Mouse (Mus musculus) midbrain, embryonic 16.5 days (tissue): Measurements from ENCODE around the gene Galntl6. TPM values are rescaled to one million over a fixed set of nuclear protein-coding genes. Genes with fewer than 3 reads are reported as not detected.

Experiments
- ATAC-seq: fragments of 200-750 bp; cut with Nextera tagmentation; 2 replicates; pipeline ENCODE4 v1.8.0; 2017; ENCODE audit warnings: moderate TSS enrichment
- H3K27ac ChIP-seq: fragments of 300-500 bp; sonication (generic); 2 replicates; pipeline ENCODE4 v1.5.1; 2014; ENCODE audit warnings: mild to moderate bottlenecking, low read length, mixed read lengths
- H3K27me3 ChIP-seq: fragments of 300-500 bp; sonication (generic); 2 replicates; pipeline ENCODE4 v1.6.1; 2014; ENCODE audit warnings: low read depth, low read length, mixed read lengths; ENCODE audit not compliant: control insufficient read depth, insufficient read depth
- H3K36me3 ChIP-seq: fragments of 300-500 bp; sonication (generic); 2 replicates; pipeline ENCODE4 v1.6.1; 2014; ENCODE audit warnings: mild to moderate bottlenecking, low read length, moderate library complexity, mixed read lengths; ENCODE audit not compliant: control insufficient read depth, insufficient read depth
- H3K4me1 ChIP-seq: fragments of 300-500 bp; sonication (generic); 2 replicates; pipeline ENCODE4 v1.6.1; 2014; ENCODE audit warnings: mild to moderate bottlenecking, low read length, mixed read lengths; ENCODE audit not compliant: control insufficient read depth, insufficient read depth
- H3K4me2 ChIP-seq: fragments of 300-500 bp; sonication (generic); 2 replicates; pipeline ENCODE4 v1.6.1; 2014; ENCODE audit warnings: mild to moderate bottlenecking, low read length, mixed read lengths
- H3K4me3 ChIP-seq: fragments of 300-500 bp; sonication (generic); 2 replicates; pipeline ENCODE4 v1.5.1; 2014; ENCODE audit warnings: low read depth, mild to moderate bottlenecking, low read length, moderate library complexity, mixed read lengths
- H3K9ac ChIP-seq: fragments of 300-500 bp; sonication (generic); 2 replicates; pipeline ENCODE4 v1.6.1; 2014; ENCODE audit warnings: low read depth, low read length, mixed read lengths
- H3K9me3 ChIP-seq: fragments of 300-500 bp; sonication (generic); replicated peaks from 2 replicates; pipeline ENCODE4 v1.6.1; 2014; ENCODE audit warnings: mild to moderate bottlenecking, low read length, mixed read lengths; ENCODE audit not compliant: control insufficient read depth, poor library complexity, severe bottlenecking
- WGBS: fragments of 180-500 bp; shearing (Covaris S2); extraction: QIAGEN DNeasy Blood & Tissue Kit; methylation state at CpG from one replicate; pipeline ENCODE4 v1.1.7; 2014; 5-methylcytosine and 5-hydroxymethylcytosine counted together
- polyA plus RNA-seq: library from polyadenylated mRNA; unstranded; fragments of >200 nt; fragmentation: Nextera tagmentation; extraction: Ambion mirVana; gene quantifications from 2 replicates; pipeline ENCODE4 v1.2.1, GENCODE M21; 2015

The Galntl6 gene
- polyA plus RNA-seq, 1 experiment from 2014 or later: 18.4 TPM

- Histone ChIP-seq H3K9ac (no peak overlapping the region), H3K27ac (no peak overlapping the region), H3K27me3 (no peaks in the 10 kb centered on the region), H3K4me2 (no peak overlapping the region), H3K4me3 (no peak overlapping the region), H3K4me1 (peaks cover 8% of the 10 kb centered on the region), H3K9me3 (no peaks in the 10 kb centered on the region; the same call in 1 of the 2 replicates), H3K36me3 (no peaks in the 10 kb centered on the region)
- no peak for ATAC-seq
- WGBS: 39% methylated on average over 16 of the region's 16 CpGs
Observed at GRCm38 (mm10) chr8:57958121-57958901, 954.1 kb downstream of the Galntl6 start.

GRCm38 (mm10) chr8:57955501-57955900 is 956.9 kb downstream of the Galntl6 start:
- no peaks in the 10 kb centered on the region; the same call in 1 of the 2 replicates for H3K9me3 ChIP-seq
- H3K36me3 ChIP-seq: no peaks in the 10 kb centered on the region
- no peak overlapping the region for H3K4me3 ChIP-seq
- no peak overlapping the region for H3K9ac ChIP-seq
- H3K27ac ChIP-seq: no peak overlapping the region
- WGBS: 83% methylated on average over 7 of the region's 7 CpGs
- H3K27me3 ChIP-seq: no peaks in the 10 kb centered on the region
- peaks cover 8% of the 10 kb centered on the region for H3K4me1 ChIP-seq
- H3K4me2 ChIP-seq: no peak overlapping the region
- no peak for ATAC-seq

- ATAC-seq: no peak
- H3K4me3 ChIP-seq: no peak overlapping the region
- H3K9ac ChIP-seq: no peak overlapping the region
- H3K27ac ChIP-seq: no peak overlapping the region
- no peaks in the 10 kb centered on the region for H3K4me1 ChIP-seq
- no peaks in the 10 kb centered on the region for H3K9me3 ChIP-seq
- no peaks in the 10 kb centered on the region for H3K36me3 ChIP-seq
- H3K4me2 ChIP-seq: no peak overlapping the region
- no peaks in the 10 kb centered on the region for H3K27me3 ChIP-seq
- 82% methylated on average over 2 of the region's 2 CpGs for WGBS
Observed at GRCm38 (mm10) chr8:57941113-57941512, 971.3 kb downstream of the Galntl6 start.

GRCm38 (mm10) chr8:57939856-57940420 is 972.5 kb downstream of the Galntl6 start:
- H3K27me3 ChIP-seq: no peaks in the 10 kb centered on the region
- H3K27ac ChIP-seq: no peak overlapping the region
- H3K36me3 ChIP-seq: no peaks in the 10 kb centered on the region
- H3K4me3 ChIP-seq: no peak overlapping the region
- WGBS: 73% methylated on average over 5 of the region's 5 CpGs
- peak; percentile 2; the same call in 1 of the 2 replicates for ATAC-seq
- peak overlapping the region; percentile 32; the same call in 1 of the 2 replicates for H3K4me2 ChIP-seq
- no peaks in the 10 kb centered on the region for H3K9me3 ChIP-seq
- no peak overlapping the region for H3K9ac ChIP-seq
- H3K4me1 ChIP-seq: no peaks in the 10 kb centered on the region

- H3K4me1 ChIP-seq: no peaks in the 10 kb centered on the region
- H3K4me2 ChIP-seq: peak overlapping the region; percentile 32; the same call in 1 of the 2 replicates
- H3K4me3 ChIP-seq: no peak overlapping the region
- H3K9me3 ChIP-seq: no peaks in the 10 kb centered on the region
- H3K36me3 ChIP-seq: no peaks in the 10 kb centered on the region
- H3K27me3 ChIP-seq: no peaks in the 10 kb centered on the region
- 14% methylated on average over 8 of the region's 8 CpGs for WGBS
- ATAC-seq: peak; percentile 72
- H3K27ac ChIP-seq: no peak overlapping the region
- no peak overlapping the region for H3K9ac ChIP-seq
Observed at GRCm38 (mm10) chr8:57939177-57939855, 973.1 kb downstream of the Galntl6 start.

GRCm38 (mm10) chr8:57927074-57927473 is 985.4 kb downstream of the Galntl6 start:
- Histone ChIP-seq H3K9ac (no peak overlapping the region), H3K4me3 (no peak overlapping the region), H3K36me3 (no peaks in the 10 kb centered on the region), H3K27ac (no peak overlapping the region), H3K4me1 (0 out of 2 replicates have a peak, but pooled peaks cover 5% of the 10 kb centered on the region), H3K27me3 (no peaks in the 10 kb centered on the region), H3K4me2 (no peak overlapping the region), H3K9me3 (no peaks in the 10 kb centered on the region)
- no peak for ATAC-seq
- WGBS: 81% methylated on average over 6 of the region's 6 CpGs

GRCm38 (mm10) chr8:57923556-57923955 is 988.9 kb downstream of the Galntl6 start:
- Histone ChIP-seq H3K27ac (no peak overlapping the region), H3K27me3 (no peaks in the 10 kb centered on the region), H3K4me2 (no peak overlapping the region), H3K4me1 (peaks cover 12% of the 10 kb centered on the region), H3K9ac (no peak overlapping the region), H3K9me3 (no peaks in the 10 kb centered on the region), H3K36me3 (no peaks in the 10 kb centered on the region), H3K4me3 (no peak overlapping the region)
- WGBS: 25% methylated on average over 6 of the region's 6 CpGs
- no peak for ATAC-seq

GRCm38 (mm10) chr8:57923130-57923529 is 989.3 kb downstream of the Galntl6 start:
- H3K27me3 ChIP-seq: no peaks in the 10 kb centered on the region
- peaks cover 12% of the 10 kb centered on the region for H3K4me1 ChIP-seq
- H3K36me3 ChIP-seq: no peaks in the 10 kb centered on the region
- H3K4me3 ChIP-seq: no peak overlapping the region
- no peak overlapping the region for H3K4me2 ChIP-seq
- H3K9me3 ChIP-seq: no peaks in the 10 kb centered on the region
- WGBS: 36% methylated on average over 6 of the region's 6 CpGs
- no peak for ATAC-seq
- no peak overlapping the region for H3K27ac ChIP-seq
- no peak overlapping the region for H3K9ac ChIP-seq
